Mouse (Mus musculus): ENCODE measurements around the gene Stum.
"Not testable (repeated sequence)": the region's sequence is repeated elsewhere in the genome, so short reads cannot be mapped to it uniquely, and the experiment has no call there.

The Stum gene

DNA sequence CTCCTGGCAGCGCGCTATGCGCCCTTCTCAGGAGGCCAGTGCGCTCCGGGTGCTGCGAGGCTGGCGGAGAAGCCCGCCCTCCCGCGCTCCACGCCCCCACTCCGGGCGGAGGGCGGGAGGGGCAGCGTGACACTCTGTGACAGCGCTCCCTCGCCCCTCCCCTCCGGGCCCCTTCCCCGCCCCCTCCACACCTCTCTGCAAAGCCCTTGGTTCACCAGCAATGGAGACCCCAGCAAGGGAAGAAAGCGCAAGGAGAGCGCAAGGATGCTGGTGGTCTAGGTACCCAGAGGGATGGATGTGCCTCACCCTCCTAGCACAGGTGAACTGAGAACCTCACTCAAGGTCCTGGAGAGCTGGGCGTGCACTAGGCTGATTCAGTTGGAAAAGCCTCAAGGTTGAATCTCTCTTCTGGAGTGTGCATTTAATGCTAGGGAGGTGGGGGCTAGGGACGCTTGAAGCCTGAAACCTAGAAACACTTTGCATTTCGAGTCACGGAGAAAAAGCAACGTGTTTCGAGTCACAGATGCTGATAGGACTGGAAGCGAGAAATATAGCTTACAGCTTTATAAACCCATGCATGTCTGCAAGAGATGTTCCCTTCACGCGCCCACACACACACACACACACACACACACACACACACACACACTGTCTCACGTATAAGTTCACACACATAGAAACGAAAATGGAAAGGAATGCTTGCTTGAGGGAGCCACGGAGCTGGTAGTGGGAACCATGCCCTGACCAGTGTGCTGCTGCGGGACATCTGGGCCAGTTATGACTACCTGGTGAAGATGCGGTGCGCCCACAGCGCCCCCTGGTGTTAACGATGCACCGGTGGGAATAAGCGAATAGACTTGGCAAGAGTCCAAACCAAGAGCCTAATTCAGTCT lies at the start of gene Stum:
Gene Stum, minus strand, starts transcription at position 106 of the 893 bp plus-strand sequence.
- DNase-seq: peak; percentile 88

DNA sequence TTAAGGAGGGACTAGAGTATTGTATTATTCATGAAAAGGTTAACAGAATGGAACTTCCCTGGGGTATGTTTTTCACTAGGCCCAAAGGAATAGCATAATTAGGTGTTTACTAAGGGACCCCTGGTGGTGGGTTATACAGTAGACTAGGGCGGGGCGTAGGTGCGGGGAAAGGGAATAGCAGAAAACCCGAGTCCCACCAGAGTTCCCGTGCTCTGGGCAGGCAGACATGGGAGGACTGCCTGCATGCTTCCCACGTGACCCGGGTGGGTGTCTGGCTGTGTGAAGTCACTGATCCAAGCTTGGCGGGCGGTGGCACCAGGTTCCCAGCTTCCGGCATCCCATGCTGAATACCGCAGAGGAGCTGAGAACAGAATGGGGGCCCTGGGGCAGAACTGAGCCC lies 49.4 kb upstream of the Stum start:
- no peak for DNase-seq

DNA sequence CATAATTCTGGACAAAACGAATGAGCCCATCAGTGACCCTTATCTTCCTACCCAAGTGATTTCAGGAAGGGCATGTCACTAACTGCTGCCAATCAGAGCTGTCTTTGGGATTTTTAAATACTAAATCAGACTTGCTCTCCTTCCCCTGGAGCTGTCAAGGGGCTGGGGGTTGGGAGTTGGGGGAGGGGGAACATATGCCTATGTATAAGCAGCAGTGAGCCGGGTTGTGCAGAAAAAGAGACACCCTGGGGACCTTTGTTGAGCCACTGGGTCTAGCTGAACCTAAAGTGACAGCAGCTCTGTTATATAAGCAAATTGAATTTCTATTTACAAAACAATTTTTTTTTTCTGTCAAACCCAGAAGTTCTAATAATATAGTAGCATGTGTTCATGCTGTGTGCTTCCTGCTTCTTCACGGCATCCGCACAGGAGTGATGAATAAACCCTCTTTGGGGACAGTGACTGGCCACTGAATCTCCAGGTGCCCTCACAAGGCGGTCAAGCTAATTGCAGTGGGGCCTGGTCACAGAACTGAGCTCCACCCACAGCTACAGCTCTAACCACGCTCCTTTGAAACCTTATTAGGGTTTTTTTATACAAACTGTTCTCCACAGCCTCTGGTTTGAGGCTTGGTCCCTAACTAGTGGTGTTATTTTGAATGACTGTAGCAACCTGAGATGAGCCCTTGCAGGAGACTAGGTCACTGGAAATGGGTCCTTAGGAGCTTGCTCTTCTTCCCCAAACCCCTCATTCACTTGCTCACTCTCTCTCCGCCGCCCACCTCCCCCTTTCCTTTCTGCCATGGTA lies 47.4 kb upstream of the Stum start:
- no peak for DNase-seq

DNA sequence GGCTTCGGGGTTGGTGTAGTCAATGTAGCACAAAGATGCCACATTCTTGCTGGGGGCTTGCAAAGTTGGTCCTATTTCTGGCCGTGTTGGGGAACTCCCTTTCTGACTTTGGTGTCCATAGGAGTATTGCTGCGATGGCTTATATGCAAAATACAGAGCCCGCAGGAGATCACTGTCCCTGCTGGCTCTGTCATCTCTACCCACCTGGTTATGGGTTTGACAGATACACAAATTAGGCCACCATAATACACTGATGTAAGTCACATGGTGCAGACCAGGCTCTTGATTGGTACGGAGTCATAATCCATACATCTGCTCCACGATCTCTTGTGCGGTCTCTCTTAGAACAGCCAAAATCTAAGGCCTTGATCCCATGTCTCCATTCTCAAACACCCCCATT lies 46.5 kb upstream of the Stum start:
- no peak for DNase-seq

DNA sequence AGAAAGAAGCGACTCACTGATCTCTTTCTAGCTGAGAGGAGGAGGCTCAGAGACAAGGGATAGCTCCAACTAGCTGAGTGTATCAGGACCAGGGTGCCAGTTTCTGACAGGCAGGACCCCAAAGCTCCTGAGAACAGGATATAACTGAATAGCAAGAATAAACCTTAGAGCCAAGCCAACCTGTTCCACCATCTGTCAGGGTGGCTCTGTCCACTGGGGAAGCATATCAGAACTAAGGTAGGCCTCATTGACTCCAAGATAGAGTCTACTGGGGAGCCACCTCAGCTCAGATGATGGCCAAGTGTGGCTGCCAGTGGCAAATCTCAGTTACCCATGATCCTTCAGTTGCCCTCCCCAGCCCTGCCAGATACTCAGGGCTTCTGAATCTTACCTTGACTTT lies 42.0 kb upstream of the Stum start:
- no peak for DNase-seq

DNA sequence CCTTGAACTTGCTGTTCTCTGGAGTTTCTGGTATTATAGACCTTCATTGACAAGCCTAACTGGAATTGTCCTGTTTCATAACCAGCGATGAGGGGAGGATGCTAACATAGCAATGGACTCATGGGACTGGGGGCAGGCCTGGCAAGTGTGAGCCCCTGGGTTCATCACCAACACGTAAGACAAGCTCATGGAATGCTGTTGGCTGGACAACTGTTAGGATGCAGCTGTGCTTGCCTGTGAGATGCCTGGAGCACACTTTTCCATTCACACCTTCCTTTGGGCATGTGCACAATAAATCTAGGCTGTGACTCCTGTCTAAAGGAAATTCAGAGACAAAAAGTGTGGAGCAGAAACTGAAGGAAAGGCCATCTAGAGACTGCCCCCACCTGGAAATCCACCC lies 40.0 kb upstream of the Stum start:
- DNase-seq: no peak

DNA sequence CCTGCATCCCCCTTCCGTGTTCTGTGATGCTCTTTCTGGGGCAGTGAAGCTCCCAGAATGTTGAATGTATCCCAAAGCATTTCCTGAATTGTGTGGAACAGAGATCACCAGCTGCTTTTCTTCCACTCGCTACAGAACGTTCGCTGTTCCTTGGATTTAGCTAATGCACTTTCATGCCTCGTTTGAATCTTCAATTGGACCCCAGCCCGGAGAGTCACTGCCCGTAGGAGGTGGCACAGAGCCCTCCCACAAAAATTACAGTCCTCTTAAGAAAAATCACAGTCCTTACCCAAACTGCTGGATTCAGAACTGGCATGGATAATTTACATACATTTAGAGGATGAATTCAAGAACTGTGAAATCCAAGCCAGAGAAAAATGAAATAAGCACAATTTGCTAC lies 36.9 kb upstream of the Stum start:
- DNase-seq: no peak

DNA sequence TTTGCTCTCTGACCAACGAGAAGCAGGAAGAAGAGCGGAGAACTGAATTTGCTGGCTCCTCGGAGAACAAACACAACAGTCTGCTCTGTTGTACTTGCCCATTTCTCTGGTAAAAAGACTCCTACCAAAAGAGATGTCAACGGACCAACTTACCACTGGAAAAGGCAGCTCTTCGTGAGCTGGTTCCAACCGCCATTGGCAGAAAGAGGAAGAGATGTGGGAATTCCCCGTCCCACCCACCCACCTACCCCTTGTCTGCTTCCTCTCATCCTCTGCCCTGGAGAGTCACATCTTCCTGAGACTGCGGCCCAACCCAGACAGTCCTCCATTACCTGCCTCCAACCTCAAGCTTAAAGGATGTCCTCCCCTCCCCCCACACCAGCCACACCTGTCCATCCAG lies 36.2 kb upstream of the Stum start:
- DNase-seq: no peak

DNA sequence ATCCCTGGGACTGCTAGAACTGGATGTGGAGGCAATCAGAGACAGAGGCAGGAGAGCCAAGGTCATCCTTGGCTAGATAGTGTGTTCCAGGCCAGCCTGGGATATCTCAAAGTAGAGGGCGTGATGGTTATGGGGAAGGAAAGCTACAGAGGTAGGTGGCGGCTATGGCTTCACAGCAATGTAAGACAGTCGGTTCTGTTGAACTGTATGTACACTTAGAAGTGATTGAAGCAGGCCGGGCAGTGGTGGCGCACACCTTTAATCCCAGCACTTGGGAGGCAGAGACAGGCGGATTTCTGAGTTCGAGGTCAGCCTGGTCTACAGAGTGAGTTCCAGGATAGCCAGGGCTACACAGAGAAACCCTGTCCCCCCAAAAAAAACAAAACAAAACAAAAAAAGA lies 35.6 kb upstream of the Stum start:
- DNase-seq: not testable (repeated sequence)

DNA sequence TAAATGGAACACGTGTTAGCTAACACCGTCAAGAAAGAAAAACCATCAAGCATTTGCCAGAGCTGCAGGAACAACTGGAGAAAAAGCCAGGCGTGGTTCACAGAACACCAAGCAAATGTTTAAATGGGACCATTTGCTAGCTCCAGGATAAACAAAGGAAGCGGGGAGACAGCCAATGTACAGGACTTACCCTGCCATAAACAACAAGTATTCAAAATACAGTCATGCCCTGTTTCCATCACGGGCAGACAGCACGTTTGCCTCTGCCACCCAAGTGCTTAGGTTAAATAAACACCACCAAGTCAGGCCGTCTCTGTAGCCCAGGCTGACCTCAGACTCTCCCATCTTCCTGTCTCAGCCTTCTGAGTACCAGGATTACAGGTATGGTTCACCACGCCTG lies 35.1 kb upstream of the Stum start:
- DNase-seq: no peak

DNA sequence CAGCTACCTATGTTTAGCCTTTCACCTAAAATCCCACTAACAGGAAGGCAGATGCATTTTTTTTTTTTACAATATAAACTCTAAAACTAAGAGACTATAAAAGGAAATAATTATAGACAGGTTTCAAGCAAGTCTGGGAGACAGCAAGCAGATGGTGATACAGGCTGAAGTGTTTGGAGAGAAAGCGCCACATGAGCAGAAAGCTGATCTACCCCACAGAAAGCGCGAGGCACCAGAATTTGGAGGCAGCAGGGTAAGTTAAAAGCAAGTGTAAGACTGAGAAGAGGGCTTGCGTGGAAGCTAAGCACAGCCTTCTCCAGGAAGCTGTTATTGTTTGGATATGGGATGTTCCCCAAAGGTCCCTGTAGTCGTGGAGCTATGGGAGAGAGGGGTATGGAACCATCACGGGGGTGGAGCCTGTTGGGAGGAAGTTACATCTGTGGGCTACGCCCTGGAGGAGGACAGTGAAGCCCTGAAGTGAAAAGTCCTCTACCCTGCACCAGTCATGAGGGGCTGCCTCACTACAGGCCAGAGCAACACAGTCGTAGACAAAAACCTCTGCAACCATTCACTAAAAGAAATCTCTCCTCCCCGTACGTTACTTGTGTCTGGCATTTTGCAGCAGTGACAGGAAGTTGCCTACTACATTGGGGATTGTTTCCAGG lies 34.2 kb upstream of the Stum start:
- no peak for DNase-seq

DNA sequence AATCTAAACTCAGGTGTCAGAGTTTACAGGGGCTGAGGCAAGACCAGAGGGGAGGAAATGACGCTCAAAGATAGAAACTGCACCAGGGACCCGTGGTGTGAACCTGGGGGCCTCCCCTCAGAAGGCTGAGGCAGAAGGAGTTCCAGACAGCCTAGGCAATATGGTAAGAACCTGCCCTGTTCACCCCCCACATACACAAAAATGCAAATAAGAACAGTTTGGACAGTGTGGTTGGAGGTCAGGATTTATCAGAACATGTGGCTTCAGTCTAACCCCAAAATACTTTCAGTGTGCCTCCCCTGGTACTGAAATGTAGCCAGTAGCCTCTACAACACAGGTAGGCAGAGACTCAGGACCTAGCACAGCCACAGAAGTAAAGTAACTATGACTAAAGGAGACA lies 30.8 kb upstream of the Stum start:
- no peak for DNase-seq

DNA sequence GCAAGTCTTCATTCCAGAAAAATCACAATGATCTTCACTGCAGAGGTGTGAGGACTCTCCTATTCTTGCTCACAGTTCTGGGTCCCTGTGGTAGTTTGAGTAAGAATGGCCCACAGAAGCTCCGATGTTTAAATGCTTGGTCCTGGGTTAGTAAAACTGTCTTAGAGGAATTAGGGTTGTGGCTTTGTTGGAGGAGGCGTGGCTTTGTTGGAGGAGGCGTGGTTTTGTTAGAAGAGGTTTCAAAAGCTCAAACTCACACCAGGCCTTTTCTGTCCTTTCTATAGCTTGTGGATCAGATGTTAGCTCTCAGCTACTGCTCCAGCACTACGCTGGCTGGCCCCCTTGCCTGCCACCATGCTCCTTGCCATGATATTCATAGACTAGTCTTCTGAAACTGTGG lies 27.6 kb upstream of the Stum start:
- peak; percentile 31 for DNase-seq

DNA sequence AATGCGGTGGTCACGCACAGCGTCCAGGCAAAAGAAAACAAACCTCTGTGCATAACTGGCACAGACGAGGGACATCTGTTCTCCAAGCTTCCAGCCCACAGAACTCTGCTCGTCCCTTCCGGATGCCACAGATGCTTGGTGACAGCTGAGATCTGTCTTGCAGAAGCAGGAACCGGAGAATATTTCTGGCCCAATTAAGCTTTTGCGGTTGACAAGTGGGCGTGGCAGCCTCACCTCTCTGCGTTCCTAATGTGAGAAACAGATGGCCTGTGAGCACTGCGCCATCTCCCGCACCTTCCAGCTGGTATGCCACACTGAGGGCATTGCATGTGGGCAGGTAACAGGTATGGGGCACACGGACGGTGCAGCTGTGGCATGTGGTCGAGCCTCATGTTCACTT lies 27.1 kb upstream of the Stum start:
- peak; percentile 80 for DNase-seq

DNA sequence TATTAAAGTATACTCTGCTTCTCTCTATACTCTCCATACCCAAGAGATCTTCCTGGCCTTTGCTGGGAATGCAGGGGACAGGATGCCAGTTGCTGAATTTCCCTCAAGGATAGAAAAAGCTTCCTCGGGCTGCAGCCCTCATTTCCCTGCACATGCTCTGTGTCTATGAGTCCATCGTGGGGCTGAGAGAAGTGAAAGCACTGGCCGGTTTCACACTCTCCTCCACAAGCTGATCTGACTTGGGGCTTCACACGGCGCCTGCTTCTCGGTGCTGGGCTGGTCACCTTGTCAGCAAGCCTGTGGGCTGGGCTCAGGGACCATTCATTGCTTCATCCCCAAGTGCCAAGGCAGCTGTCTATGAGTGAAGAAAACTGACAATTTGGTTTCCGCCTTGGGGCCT lies 25.4 kb upstream of the Stum start:
- DNase-seq: no peak

DNA sequence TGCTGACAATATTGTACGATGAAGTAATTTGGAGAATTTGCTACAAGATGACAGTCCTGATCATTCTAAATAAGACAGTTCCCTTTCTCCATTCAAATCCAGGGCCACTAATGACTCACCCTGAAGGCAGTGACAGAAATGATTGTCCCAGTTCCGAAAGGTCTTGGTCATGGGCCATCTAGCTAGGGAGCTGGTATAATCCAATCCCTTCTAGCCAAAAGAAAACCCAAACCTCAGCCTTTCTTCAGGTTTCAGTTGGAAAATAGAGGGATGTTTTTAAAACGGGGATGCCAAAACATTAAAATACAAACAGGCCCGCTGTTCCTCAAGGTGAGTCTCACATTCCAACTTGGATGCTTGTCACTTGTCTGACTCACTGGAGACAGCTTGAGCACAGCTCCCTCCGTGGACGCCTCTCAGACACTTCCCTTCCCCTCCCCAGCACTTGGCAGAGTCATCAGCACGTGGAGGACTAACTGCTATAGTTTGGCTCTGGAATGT lies 24.0 kb upstream of the Stum start:
- no peak for DNase-seq

DNA sequence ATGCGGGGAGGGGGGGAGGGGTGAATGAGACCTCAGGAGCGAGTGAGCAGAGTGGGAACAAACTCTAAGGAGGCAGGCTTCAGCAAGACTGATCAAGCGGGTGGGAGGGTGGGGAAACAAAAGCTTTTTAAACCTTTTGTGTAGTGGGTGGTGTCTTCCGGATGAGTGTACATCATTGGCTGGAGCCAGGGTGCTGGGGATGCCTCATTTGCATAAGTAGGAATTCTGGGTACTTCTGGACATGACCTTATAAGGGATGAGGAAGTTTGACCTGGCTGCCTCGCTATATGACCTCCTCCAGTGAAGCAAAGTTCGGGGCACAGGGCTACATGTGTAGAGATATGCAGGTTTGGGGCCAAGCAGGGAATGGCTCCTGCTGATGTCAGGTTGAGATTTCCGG lies 23.0 kb upstream of the Stum start:
- no peak for DNase-seq

DNA sequence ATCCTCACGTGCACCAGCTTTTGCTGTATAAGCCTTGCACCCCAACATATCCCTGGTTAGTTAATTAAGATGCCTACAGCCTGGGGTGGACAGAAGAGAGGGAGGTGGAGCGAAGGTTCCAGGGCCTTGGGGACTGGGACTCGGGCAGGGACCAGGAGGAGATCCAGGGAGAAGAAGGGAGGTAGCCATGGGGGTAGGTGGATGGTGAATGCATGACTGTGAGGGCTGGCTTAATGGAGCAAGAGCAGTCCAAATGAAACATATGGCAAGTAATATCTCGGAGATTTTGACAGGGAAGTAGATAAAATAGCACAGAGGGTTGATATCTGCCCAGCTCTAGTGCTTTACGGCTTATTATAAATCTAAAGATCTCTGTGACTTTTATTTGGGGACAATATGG lies 21.6 kb upstream of the Stum start:
- no peak for DNase-seq

DNA sequence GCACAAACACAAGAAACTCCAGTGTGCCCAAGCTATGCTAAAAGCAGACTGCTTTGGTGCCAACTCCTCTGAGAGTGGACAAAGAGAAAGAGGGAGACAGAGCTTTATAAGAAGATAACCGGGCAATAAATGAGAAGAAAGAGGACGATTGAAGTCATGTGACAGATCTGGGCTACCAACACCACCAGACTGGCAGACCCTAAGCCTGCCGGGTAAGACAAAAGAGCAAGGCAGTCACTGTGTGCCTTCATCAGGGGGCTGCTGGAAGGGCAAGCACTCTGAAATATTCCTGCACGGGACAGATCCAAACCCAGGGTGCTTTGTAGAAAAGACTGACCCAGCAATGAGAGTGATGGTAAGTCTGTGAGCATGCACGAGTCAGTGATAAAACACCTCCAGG lies 20.2 kb upstream of the Stum start:
- DNase-seq: no peak

DNA sequence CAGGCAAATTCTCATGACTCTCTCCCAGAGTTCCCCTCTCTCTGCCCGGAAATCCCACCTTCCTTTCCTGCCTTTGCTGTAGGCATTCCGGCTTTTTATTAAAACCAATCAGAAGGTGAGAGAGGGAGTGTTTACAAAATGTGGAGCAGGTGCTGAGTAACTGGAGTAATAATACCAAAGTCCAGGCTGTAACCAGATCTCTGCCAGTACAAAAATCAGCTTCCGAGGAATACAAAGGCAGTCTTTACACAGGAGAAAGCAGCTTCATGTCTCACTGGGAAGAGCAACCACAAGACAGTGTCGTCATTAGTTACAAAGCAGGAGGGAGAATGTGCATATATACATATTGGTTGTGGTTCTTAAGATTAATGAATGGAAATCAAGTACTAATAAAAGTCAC lies 19.3 kb upstream of the Stum start:
- no peak for DNase-seq

DNA sequence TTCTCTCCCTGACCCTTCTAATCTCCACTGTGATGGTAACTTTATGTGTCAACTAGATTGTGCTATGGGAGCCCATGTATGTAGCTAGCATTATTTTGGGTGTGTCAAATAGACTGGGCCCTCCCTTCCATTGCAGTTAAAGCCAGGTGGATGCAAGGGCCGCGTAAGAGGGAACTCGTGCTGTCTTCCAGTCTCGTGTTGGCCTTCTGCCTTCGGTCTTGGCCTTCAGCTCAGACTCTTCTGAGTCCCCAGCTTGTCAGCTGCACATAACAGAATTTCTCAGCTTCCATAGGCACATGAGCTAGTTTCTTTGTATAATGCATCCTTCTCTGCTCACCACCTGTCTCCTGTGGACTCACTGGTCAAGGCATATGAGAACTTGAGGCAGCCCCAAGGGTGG lies 17.3 kb upstream of the Stum start:
- DNase-seq: no peak

DNA sequence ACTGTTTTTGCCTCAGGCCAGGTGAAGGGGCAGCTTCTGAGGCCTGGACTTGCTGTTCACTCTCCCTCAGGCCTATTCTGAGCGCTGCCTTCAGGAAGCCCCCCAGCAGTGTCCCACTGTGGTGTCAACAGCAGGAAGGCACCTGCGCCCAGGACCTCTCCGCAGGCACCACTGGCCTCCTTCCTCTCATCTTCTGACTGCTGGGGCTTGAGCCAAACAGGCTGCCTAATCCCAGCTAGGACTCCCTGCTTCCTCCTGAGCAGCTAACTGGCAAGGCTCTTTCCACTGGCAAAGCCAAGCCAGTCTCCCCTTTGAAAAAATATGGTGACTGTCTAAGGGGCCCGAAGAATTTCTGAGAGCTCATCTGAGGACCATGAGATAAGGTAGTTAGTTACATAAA lies 16.9 kb upstream of the Stum start:
- no peak for DNase-seq

DNA sequence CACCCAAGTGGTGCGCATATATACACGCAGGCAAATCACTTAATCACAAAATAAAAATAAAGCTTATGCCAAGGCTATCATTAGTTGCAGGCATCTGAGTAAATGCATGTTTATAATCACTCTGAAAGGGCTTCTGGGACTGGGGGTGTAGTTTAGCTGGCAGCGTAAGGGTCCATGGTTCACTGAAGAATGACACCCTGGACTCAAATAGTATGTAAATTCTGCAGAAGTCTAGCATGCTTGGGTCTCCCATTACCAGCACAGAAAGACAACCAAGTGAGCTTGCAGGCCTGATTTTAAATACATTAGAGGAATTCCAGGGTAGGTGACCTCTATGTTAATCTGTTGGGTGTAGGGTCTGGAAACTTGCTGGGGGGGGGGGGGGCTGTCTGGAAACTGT lies 16.5 kb upstream of the Stum start:
- DNase-seq: no peak

DNA sequence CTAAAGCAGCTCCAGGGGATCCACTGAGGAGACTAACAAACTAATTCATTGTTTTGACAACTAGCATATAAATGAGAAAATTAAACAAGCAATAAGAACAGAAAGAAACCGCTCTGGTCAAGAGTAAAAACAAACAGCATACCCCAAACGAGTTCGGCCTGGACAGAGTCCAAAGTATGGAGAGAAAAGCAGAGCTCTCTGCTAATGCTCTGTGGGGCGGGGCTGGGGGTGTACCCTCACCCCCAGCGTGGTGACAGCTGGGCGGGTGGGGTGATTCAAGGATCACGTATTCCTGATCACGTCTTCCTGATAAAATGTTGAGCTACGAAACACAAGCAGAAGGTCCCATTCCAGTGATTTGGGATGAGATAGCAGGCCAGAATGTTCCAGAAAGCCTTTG lies 9.5 kb upstream of the Stum start:
- peak; percentile 44 for DNase-seq
